Mouse (Mus musculus): ENCODE results near the gene Hmcn1. TPM values are rescaled to one million over a fixed set of nuclear protein-coding genes. Genes with fewer than 3 reads are reported as not detected.

Gene Hmcn1
- polyA plus RNA-seq, 1 experiment from 2014 or later, result 13.5 TPM

GRCm38 (mm10) chr1:150569820-150570543, 423.3 kb downstream of the Hmcn1 start:
- Histone ChIP-seq H3K27ac (ENCODE audit: low read depth, low read length) (no peak overlapping the region), H3K9me3 (ENCODE audit: control insufficient read depth, low read length) (no peaks in the 10 kb centered on the region), H3K4me3 (ENCODE audit: low read depth, low read length) (no peak overlapping the region), H3K4me1 (replicated peaks; ENCODE audit: control insufficient read depth, insufficient read depth, low read length) (no peaks in the 10 kb centered on the region), H3K9ac (ENCODE audit: low read depth, low read length) (no peak overlapping the region), H3K36me3 (ENCODE audit: control insufficient read depth, insufficient read depth, low read length) (no peaks in the 10 kb centered on the region), H3K4me2 (replicated peaks; ENCODE audit: low read depth, low read length) (no peak overlapping the region), H3K27me3 (ENCODE audit: control insufficient read depth, insufficient read depth, low read length) (no peaks in the 10 kb centered on the region)
- no peak for DNase-seq (ENCODE audit: low spot score)
- 71% methylated on average over 5 of the region's 5 CpGs for WGBS
- ATAC-seq (ENCODE audit: low FRiP score), result peak; percentile 76

GRCm38 (mm10) chr1:150566287-150566686, 426.9 kb downstream of the Hmcn1 start:
- no peak for ATAC-seq (ENCODE audit: low FRiP score)
- no peaks in the 10 kb centered on the region for H3K4me1 ChIP-seq (replicated peaks; ENCODE audit: control insufficient read depth, insufficient read depth, low read length)
- H3K4me2 ChIP-seq (replicated peaks; ENCODE audit: low read depth, low read length), result no peak overlapping the region
- H3K4me3 ChIP-seq (ENCODE audit: low read depth, low read length), result no peak overlapping the region
- no peak for DNase-seq (ENCODE audit: low spot score)
- no peak overlapping the region for H3K9ac ChIP-seq (ENCODE audit: low read depth, low read length)
- no peaks in the 10 kb centered on the region for H3K9me3 ChIP-seq (ENCODE audit: control insufficient read depth, low read length)
- H3K27me3 ChIP-seq (ENCODE audit: control insufficient read depth, insufficient read depth, low read length), result no peaks in the 10 kb centered on the region
- no peaks in the 10 kb centered on the region for H3K36me3 ChIP-seq (ENCODE audit: control insufficient read depth, insufficient read depth, low read length)
- 82% methylated on average over 4 of the region's 4 CpGs for WGBS
- H3K27ac ChIP-seq (ENCODE audit: low read depth, low read length), result no peak overlapping the region

DNA sequence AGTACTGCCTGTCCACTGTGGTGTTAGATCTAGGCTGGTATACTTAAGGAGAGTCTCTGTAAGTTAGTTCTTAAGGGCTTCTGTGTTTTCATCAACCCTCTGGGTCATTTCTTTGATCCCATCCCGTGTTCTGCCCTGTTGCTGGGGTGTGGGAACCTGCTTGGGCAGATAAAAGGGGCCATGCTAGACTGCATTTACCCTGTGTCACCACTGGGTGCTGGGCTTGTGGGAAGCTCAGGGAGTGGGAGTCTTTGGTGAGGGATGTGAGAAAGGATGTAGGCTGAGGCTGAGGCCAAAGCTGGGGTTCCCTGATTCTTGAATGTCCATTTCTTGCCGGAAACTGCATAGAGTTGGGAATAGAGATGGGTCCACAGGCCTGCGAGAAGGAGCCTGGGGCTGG, 436.6 kb downstream of the Hmcn1 start:
- DNase-seq (ENCODE audit: low spot score) (no peak), ATAC-seq (ENCODE audit: low FRiP score) (no peak)
- Histone ChIP-seq H3K4me1 (replicated peaks; ENCODE audit: control insufficient read depth, insufficient read depth, low read length) (no peaks in the 10 kb centered on the region), H3K27ac (ENCODE audit: low read depth, low read length) (no peak overlapping the region), H3K9me3 (ENCODE audit: control insufficient read depth, low read length) (no peaks in the 10 kb centered on the region), H3K27me3 (ENCODE audit: control insufficient read depth, insufficient read depth, low read length) (no peaks in the 10 kb centered on the region), H3K4me2 (replicated peaks; ENCODE audit: low read depth, low read length) (no peak overlapping the region), H3K9ac (ENCODE audit: low read depth, low read length) (no peak overlapping the region), H3K4me3 (ENCODE audit: low read depth, low read length) (no peak overlapping the region), H3K36me3 (ENCODE audit: control insufficient read depth, insufficient read depth, low read length) (no peaks in the 10 kb centered on the region)
- 74% methylated on average over 3 of the region's 3 CpGs for WGBS

DNA sequence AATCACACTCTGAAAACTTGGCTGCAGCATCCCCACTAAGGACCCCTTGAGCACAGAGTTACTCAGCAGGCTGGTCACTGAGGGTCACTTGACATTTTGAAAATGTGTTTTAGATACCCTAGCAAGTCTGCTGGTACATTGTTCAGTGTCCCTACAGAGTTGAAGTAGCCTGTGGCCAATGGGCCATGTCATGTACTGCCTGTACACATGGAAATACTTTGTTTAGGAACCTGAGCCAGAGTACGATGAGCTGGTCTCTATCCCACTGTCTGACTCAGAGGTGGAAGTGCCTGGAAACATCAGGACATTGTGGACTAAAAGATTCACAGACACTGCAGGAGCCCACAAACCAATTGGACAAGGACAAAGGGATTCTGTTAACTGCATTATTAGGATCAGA, 441.8 kb downstream of the Hmcn1 start:
- H3K36me3 ChIP-seq (ENCODE audit: control insufficient read depth, insufficient read depth, low read length), result no peaks in the 10 kb centered on the region
- DNase-seq (ENCODE audit: low spot score), result no peak
- H3K4me1 ChIP-seq (replicated peaks; ENCODE audit: control insufficient read depth, insufficient read depth, low read length), result no peaks in the 10 kb centered on the region
- H3K4me2 ChIP-seq (replicated peaks; ENCODE audit: low read depth, low read length), result no peak overlapping the region
- no peak overlapping the region for H3K4me3 ChIP-seq (ENCODE audit: low read depth, low read length)
- no peaks in the 10 kb centered on the region for H3K27me3 ChIP-seq (ENCODE audit: control insufficient read depth, insufficient read depth, low read length)
- no peak overlapping the region for H3K9ac ChIP-seq (ENCODE audit: low read depth, low read length)
- no peak for ATAC-seq (ENCODE audit: low FRiP score)
- no peak overlapping the region for H3K27ac ChIP-seq (ENCODE audit: low read depth, low read length)
- WGBS, result 91% methylated on average over 1 of the region's 1 CpGs
- no peaks in the 10 kb centered on the region for H3K9me3 ChIP-seq (ENCODE audit: control insufficient read depth, low read length)

- Histone ChIP-seq H3K9ac (ENCODE audit: low read depth, low read length) (no peak overlapping the region), H3K27ac (ENCODE audit: low read depth, low read length) (no peak overlapping the region), H3K4me2 (replicated peaks; ENCODE audit: low read depth, low read length) (no peak overlapping the region), H3K4me1 (replicated peaks; ENCODE audit: control insufficient read depth, insufficient read depth, low read length) (no peaks in the 10 kb centered on the region), H3K27me3 (ENCODE audit: control insufficient read depth, insufficient read depth, low read length) (no peaks in the 10 kb centered on the region), H3K4me3 (ENCODE audit: low read depth, low read length) (no peak overlapping the region), H3K9me3 (ENCODE audit: control insufficient read depth, low read length) (no peaks in the 10 kb centered on the region), H3K36me3 (ENCODE audit: control insufficient read depth, insufficient read depth, low read length) (no peaks in the 10 kb centered on the region)
- DNase-seq (ENCODE audit: low spot score), result no peak
- 81% methylated on average over 3 of the region's 3 CpGs for WGBS
- no peak for ATAC-seq (ENCODE audit: low FRiP score)
Observed at GRCm38 (mm10) chr1:150546463-150546862, 446.8 kb downstream of the Hmcn1 start.

GRCm38 (mm10) chr1:150540267-150540666, 453.0 kb downstream of the Hmcn1 start:
- ATAC-seq (ENCODE audit: low FRiP score) (peak; percentile 86), DNase-seq (ENCODE audit: low spot score) (peak; percentile 70)
- no peak overlapping the region for H3K4me3 ChIP-seq (ENCODE audit: low read depth, low read length)
- H3K36me3 ChIP-seq (ENCODE audit: control insufficient read depth, insufficient read depth, low read length), result no peaks in the 10 kb centered on the region
- H3K4me2 ChIP-seq (replicated peaks; ENCODE audit: low read depth, low read length), result no peak overlapping the region
- H3K4me1 ChIP-seq (replicated peaks; ENCODE audit: control insufficient read depth, insufficient read depth, low read length), result no peaks in the 10 kb centered on the region
- H3K9ac ChIP-seq (ENCODE audit: low read depth, low read length), result no peak overlapping the region
- WGBS, result 5% methylated on average over 5 of the region's 5 CpGs
- no peak overlapping the region for H3K27ac ChIP-seq (ENCODE audit: low read depth, low read length)
- H3K27me3 ChIP-seq (ENCODE audit: control insufficient read depth, insufficient read depth, low read length), result peaks cover 3% of the 10 kb centered on the region; the same call in 1 of the 2 replicates
- H3K9me3 ChIP-seq (ENCODE audit: control insufficient read depth, low read length), result no peaks in the 10 kb centered on the region

DNA sequence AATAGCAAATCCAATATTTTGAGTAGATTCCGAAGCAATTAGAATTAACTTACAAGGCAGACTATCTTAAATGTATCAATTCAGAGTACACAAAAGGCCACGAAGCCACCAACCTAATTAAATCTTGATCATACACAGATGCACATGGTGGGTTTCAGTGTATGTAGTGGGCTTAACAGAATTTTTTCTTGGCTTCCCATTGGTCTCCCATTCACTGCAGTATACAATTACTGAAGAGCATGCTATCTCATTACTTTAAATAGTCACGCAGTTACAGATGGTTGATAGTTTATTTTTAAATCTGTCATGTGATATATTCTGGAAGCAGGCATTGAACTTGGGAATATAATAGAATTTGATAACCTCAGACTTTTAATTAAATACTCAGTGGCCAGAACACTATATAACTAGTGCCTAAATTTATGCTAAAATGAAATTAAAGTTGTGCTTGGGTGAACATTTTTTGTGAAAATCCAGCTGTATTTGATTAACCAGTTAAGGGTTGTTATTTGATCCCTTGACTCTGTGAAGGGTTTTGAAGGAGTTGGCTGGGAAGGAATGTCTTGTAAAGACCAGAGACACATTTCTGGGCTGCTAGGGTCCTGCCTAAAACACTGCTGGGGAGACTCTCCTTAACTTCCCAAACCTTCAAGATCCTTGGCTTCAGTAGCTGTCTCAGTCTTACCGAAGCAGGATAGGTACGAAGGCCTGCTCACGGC, 455.7 kb downstream of the Hmcn1 start:
- Histone ChIP-seq H3K4me3 (ENCODE audit: low read depth, low read length) (no peak overlapping the region), H3K9me3 (ENCODE audit: control insufficient read depth, low read length) (no peaks in the 10 kb centered on the region), H3K9ac (ENCODE audit: low read depth, low read length) (no peak overlapping the region), H3K4me2 (replicated peaks; ENCODE audit: low read depth, low read length) (no peak overlapping the region), H3K4me1 (replicated peaks; ENCODE audit: control insufficient read depth, insufficient read depth, low read length) (no peaks in the 10 kb centered on the region), H3K36me3 (ENCODE audit: control insufficient read depth, insufficient read depth, low read length) (no peaks in the 10 kb centered on the region), H3K27ac (ENCODE audit: low read depth, low read length) (no peak overlapping the region), H3K27me3 (ENCODE audit: control insufficient read depth, insufficient read depth, low read length) (peaks cover 3% of the 10 kb centered on the region; the same call in 1 of the 2 replicates)
- DNase-seq (ENCODE audit: low spot score), result no peak
- 73% methylated on average over 6 of the region's 6 CpGs for WGBS
- ATAC-seq (ENCODE audit: low FRiP score), result no peak

GRCm38 (mm10) chr1:150535770-150536534, 457.3 kb downstream of the Hmcn1 start:
- Histone ChIP-seq H3K9ac (ENCODE audit: low read depth, low read length) (no peak overlapping the region), H3K27me3 (ENCODE audit: control insufficient read depth, insufficient read depth, low read length) (peaks cover 3% of the 10 kb centered on the region; the same call in 1 of the 2 replicates), H3K4me3 (ENCODE audit: low read depth, low read length) (no peak overlapping the region), H3K4me2 (replicated peaks; ENCODE audit: low read depth, low read length) (0 out of 2 replicates have a peak overlapping the region, but pooled peaks have one; percentile 19), H3K9me3 (ENCODE audit: control insufficient read depth, low read length) (no peaks in the 10 kb centered on the region), H3K4me1 (replicated peaks; ENCODE audit: control insufficient read depth, insufficient read depth, low read length) (no peaks in the 10 kb centered on the region), H3K36me3 (ENCODE audit: control insufficient read depth, insufficient read depth, low read length) (no peaks in the 10 kb centered on the region), H3K27ac (ENCODE audit: low read depth, low read length) (no peak overlapping the region)
- WGBS, result 26% methylated on average over 16 of the region's 16 CpGs
- peak; percentile 40 for DNase-seq (ENCODE audit: low spot score)
- peak; percentile 53; the same call in 1 of the 2 replicates for ATAC-seq (ENCODE audit: low FRiP score)
